Mouse (Mus musculus): ENCODE data around the gene Wipi2.

The Wipi2 gene

GRCm38 (mm10) chr5:142688866-142689265 lies 61.4 kb downstream of the Wipi2 start:
- no peak for DNase-seq (ENCODE audit: extremely low read depth, low read depth, low spot score)

- no peak for DNase-seq (ENCODE audit: extremely low read depth, low read depth, low spot score)
These were observed 62.8 kb downstream of the Wipi2 start for GRCm38 (mm10) chr5:142690343-142690742.

DNA sequence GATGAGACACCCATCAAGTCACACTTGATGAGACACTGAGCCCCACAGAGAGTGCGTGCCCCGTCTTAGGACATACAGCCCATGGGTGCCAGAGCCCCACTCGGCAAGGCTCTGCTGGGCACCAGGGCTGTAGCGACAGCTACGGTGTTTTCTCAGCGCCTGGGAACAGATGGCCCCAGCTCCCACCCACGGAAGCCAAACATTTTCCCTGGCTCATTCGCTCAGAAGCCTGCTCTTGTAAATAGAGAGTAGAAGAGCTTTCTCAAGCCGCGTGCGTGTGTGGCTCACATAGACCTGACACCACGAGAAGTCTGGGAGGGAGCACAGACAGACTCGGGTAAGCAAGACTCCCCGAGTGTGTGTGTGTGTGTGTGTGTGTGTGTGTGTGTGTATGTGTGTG lies 64.8 kb downstream of the Wipi2 start, which contains the start of gene Slc29a4:
Gene Slc29a4 (plus strand): TSS at position 265 of the 400 bp plus-strand sequence.
- DNase-seq (ENCODE audit: extremely low read depth, low read depth, low spot score), result no peak

DNA sequence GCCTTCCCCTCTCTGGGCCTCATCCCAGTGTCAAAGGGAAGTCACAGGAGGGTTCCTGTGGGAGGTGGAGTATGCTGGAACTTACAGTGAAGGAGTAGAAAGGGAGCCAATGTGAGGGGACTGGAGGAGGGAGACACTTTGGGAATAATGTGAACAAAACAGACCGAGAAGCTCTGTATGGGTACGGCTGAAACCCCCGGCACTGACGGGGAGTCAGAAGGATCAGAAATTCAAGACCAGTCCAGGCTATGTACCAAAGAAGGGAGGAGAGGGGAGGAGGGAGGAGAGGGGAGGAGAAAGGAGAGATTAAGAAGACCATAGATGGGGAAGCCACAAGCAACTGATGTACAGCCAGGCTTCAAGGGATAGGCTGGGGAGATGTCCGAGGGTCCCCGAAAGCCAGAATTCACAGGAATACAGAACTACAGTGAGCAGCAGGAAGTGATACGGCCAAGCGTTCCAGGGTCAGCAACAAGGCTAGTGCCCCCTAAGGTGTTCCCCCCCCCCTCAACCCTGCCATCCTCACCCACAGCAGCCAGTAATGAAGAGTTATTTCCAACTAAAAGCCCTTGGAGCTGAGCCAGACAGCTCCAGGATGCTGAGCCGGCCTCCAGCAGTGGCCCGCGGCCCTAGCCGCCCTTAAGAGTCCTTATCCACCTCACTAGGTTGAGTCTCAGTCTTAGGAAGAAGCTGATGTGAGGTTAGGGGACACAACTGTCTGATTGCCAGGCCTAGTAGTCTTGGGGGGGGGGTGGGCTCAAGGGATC lies 65.7 kb downstream of the Wipi2 start:
- no peak for DNase-seq (ENCODE audit: extremely low read depth, low read depth, low spot score)

- DNase-seq (ENCODE audit: extremely low read depth, low read depth, low spot score), result no peak
These were observed 66.4 kb downstream of the Wipi2 start for GRCm38 (mm10) chr5:142693738-142694430.

DNA sequence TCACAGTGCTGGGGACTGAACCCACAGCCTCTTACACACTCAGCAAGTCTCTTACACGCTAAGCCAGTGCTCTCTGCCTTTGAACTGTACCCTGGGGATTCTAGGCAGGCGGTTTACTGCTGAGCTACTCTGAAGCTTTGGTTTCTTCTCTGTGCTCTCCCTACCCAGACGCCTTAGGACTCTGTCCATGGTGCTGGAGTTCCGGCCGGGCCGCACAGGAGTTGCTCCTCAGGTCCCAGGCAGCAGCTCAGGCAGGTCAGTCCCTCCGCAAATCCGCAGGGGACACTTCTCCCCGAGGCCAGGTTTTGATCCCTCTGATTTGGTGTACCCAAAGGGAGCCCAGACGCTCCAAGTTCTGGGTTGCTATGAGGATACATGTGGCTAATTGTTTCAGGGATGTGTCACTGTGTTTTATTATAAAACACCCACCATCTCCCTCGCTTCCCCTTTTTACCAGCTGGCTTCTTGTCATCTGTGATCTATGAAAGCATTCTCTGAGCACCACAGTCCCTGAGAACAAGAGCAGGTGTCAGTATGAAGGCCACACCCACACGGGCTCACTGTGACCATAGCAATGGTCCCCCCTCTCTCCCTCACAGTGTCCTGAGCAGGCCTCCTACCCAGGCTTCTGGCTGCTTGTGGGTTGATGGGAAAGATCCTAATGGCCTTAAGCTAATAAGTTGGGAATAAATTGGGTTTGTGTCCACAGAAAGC lies 67.3 kb downstream of the Wipi2 start:
- no peak for DNase-seq (ENCODE audit: extremely low read depth, low read depth, low spot score)

GRCm38 (mm10) chr5:142696258-142696657 lies 68.8 kb downstream of the Wipi2 start:
- no peak for DNase-seq (ENCODE audit: extremely low read depth, low read depth, low spot score)

- DNase-seq (ENCODE audit: extremely low read depth, low read depth, low spot score), result no peak
These were observed 69.4 kb downstream of the Wipi2 start for GRCm38 (mm10) chr5:142696865-142697264.

GRCm38 (mm10) chr5:142697742-142698141 lies 70.2 kb downstream of the Wipi2 start:
- no peak for DNase-seq (ENCODE audit: extremely low read depth, low read depth, low spot score)

DNA sequence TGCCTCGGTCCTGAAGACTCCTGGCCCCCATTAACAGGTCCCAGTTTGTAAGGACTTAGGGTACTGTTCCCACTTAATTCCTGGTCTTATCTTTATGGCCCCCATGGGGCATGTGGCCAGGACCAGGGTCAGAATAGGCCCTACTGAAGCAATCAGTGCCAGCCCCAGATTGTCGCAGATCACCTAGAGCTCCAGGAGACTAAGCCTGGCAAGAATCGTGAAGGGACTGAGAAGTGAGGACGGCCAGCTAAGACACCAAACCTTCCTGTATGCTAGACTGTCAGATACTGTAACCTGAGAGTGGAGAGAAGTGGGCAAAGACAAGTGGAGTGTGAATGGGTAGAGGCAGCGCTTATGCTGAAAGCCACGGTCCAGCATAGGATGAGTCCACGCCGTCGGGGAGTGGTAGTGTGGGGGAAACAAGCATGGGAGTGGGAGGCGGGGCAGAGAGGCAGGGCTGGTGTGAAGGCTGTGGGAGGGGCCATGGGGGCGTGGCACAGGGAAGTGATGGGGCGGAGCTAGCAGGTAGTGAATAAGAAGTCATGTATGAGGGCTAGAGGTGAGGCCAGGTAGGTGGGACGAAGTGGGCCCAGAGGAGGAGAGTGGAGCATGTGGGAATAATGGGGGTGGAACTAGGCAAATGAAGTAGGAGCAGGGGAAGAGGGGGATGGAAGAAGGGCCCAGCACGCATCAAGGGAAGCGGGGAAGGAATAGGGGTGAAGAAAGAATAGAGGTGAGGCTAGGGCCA lies 73.5 kb downstream of the Wipi2 start:
- no peak for DNase-seq (ENCODE audit: extremely low read depth, low read depth, low spot score)

DNA sequence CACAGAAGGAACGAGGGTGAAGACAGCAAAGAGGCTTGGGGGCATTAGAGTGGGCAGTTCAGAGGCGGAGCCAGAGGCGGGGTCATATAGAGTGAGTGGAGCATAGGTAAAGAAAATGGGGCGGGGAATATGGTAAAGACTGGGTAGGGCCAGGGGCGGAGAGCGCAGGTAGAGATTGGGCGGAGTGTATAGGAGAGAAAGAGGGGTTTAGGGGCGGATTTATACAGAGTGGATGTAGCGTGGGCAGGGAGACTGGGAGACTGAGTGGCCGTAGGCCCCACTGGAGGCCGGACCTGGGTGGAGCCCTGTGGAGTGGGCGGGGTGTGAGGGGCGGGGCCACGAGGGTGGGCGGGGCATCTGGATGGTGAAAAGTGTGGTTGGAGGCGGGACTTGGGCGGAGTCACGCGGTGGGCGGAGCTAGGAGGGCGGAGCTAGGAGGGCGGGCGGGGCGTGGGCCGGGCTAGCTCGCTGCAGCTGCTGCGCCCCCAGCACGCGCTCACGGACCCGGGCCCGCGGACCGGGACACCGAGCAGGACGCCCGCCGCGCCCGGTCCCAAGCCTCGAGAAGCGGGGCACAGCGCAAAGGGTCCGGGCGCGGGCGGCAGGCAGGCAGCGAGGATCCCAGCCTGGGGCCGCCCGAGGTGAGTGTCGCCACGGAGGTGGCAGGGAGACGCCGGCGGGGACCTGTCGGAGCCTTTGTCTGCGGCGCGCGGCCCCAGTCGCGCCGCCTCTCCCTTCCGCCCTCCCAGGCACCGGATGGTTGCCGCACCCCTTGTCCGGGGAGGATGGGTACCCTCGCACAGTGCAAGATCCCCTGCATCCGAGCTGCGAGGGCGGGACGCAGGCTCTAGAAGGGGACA lies 74.4 kb downstream of the Wipi2 start:
- DNase-seq (ENCODE audit: extremely low read depth, low read depth, low spot score), result no peak

- DNase-seq (ENCODE audit: extremely low read depth, low read depth, low spot score), result no peak
These were observed 75.1 kb downstream of the Wipi2 start for GRCm38 (mm10) chr5:142702511-142703138.

DNA sequence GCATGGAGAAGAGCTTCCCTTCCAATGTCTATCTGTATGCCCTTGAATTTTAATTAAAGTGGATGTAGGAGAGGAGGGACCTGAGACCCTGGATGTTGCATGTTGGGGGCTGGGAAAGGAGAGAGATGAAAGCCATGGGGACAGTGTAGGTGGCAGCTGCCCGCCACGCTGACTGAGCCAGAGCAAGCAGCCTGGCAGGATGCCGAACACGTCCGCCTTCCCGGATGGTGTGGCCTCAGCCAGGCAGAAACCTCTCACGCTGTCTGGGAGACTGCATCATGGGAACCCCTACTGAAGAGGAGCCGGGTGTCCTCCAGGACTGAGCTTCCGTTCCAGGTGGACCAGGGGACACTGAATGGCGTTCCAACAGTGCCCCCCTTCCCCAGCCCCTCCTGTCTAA lies 76.1 kb downstream of the Wipi2 start:
- no peak for DNase-seq (ENCODE audit: extremely low read depth, low read depth, low spot score)

DNA sequence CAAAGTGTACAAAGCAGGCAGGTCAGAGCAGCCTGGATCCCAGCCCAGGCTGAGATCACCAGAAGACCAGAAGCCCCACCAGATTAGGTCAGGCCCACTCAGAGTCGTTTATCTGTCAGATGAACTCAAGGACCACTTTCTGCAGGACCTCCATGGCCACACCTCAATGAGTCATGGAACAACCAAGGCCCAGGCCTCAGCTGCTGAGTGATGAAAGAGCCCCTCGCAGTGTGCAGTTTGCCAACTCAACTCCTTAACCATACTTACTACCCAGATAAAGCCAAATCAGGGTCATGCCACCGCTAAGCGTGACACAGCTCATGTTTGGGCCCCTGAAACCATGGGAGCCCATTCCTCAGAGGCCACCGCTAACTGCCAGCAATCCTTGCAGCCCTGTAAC lies 80.2 kb downstream of the Wipi2 start:
- DNase-seq (ENCODE audit: extremely low read depth, low read depth, low spot score), result no peak

DNA sequence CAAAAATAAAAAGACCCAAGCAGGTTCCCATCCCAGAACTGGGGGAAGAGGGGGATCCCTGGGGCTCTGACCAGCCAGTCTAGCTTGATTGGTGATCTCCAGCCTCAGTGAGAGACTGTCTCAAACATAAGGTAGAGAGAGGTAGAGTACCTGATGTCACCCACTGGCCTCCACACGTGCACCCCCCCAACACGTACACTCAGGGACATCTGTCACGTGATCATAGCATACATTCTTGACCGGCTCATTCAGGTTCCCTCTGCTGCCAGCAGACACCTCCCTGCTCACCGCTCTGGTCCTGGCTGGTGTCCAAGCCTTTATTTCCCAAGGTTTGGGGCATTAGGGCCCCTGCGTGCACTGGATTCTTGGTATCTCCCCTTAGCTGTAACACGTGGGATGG lies 81.9 kb downstream of the Wipi2 start:
- no peak for DNase-seq (ENCODE audit: extremely low read depth, low read depth, low spot score)

DNA sequence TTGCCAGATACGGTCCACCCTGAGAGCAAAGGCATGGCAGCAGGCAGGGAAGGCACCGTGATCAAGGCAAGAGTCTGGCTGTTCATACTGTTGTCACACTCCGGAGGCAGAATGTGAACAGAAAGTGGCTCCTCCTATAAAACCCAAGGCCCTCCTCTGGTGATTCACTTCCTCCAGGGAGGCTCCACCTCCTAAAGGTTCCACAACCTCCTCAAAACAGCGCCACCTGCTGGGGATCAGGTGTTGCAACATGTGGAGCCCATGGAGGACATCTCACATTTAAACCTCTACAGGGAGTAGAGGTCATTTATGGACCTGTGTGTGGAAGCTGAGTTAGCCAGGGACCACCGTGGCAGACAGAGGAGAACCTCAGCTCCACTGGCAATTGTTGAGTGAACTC lies 84.9 kb downstream of the Wipi2 start:
- DNase-seq (ENCODE audit: extremely low read depth, low read depth, low spot score), result no peak

- no peak for DNase-seq (ENCODE audit: extremely low read depth, low read depth, low spot score)
These were observed 86.5 kb downstream of the Wipi2 start for GRCm38 (mm10) chr5:142713966-142714365.

GRCm38 (mm10) chr5:142715059-142715458 lies 87.6 kb downstream of the Wipi2 start:
- no peak for DNase-seq (ENCODE audit: extremely low read depth, low read depth, low spot score)

GRCm38 (mm10) chr5:142716056-142716455 lies 88.6 kb downstream of the Wipi2 start:
- no peak for DNase-seq (ENCODE audit: extremely low read depth, low read depth, low spot score)

DNA sequence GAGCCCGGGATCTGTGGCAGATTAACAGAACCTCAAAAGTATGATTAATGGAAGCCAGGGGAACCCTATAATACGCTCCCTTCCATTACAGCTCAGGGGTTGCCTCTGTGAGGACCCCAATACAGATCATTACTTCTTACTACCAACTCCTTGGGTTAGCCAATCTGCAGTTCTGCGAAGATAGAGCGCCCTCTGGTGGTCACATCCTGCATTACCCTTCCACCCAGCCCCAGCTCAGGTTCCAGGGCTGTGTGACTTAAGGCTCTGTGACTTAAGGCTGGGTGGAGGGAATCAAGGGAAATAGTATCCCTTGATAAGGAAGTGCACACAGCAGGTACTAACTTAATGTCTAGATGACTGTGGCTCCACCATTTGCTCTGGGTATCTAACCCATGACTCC lies 90.5 kb downstream of the Wipi2 start:
- no peak for DNase-seq (ENCODE audit: extremely low read depth, low read depth, low spot score)

Measured in fat pad, adult 2 months (tissue).